Mouse (Mus musculus) 3134 (cell line): ENCODE results near the gene Lsp1.
A peak's percentile ranks its signal among the peaks of the same experiment; 100 is the strongest.

Source experiments
- DNase-seq: peaks from one replicate; pipeline ENCODE4 v3.0.0-alpha.2; 2011; ENCODE audit warnings: low spot score; ENCODE audit not compliant: insufficient read length; ENCODE audit errors: extremely low read depth

Gene Lsp1

DNA sequence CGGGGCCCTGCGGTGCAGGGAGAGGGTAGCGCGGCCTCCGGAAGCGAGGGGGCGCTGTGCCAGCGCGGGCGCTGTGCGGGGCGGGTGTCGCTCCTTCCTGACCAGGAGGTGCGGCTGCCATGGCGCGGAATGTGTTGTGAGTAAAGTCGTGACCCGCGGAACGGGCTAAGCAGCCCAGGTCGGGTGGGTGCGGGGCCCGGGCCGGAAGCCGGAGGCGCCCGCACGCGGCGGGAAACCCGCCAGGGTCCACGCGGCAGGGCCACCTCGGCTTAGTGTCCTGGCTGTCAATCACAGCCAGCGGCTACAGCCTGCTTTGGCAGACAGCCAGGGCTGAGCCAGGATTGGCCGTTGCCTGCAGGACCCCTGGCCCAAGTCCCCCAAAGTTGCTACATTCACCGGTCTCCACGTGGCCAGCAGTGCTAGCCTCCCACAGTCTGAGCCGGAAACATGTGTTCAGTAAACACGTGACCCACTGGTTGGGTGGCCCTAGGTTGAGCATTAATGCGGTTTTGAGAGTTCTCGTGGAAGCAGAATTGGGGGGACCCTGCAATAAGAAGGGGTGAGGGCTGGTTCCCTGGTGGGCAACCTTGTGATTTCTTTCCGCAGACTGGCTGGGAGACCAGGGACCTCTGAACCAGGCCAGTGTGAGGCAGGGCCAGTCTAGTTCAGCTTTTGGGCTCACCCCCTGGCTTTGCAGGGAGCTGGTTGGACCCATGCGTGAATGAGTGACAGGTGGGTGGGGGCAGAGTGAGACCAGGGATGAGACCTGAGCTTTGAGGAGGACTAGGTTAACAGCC is 72.6 kb downstream of the Lsp1 start:
- DNase-seq, result peak; percentile 88

DNA sequence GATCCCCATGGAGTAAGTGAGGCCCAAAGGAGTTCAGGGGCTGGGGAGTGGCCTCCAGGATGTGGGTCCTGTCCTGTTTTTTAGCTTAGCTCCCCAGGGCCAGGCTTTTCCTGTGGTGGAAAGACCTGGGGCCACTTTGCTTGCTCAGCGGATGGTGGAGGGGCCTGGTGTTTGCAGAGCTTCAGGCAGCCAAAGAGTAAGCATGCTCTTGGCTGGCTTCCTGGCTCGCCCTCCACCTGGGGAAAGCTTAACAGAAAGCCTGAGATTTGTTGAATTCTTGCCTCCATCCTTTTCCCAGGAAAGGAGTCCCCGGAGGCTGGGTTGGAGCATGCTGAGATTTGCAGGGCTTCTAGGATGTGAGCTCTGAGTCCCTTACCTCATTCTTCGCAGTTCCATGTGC is 74.5 kb downstream of the Lsp1 start:
- DNase-seq, result no peak

DNA sequence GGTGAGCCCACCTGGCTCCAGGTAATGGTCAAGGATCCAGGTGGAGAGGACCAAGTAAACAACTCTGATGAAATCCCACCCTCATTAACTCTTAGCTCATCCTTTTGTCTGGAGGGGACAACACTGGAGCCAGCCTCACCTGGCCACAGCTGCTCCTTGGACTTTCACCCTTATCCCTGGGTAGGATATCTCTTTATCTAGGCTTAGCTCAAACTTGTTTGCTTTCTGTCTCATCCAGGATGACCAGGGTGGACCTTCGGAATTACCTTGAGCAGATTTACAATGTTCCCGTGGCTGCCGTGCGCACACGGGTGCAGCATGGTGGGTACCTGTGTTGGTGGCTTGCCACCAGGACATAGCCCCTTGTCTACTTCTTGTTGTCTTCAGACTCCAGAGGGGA is 75.2 kb downstream of the Lsp1 start:
- DNase-seq, result no peak

DNA sequence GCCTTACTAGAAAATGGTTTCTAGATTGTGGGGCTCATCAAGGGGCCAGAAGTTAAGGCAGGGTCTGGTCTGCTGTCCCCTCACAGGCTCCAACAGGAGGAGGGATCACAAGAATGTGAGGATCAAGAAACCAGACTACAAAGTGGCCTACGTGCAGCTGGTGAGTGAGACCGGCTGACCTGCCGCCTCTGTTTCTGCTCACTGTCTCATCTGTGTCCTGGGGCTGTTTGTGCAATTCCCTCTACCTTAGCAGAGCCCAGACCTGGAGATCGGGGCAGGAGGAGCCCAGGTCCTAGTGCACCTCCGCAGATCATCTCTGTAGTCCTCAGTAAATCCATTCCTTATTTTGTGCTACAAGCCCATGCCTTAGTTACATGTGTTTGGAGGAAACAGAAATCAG is 76.6 kb downstream of the Lsp1 start:
- DNase-seq, result no peak

DNA sequence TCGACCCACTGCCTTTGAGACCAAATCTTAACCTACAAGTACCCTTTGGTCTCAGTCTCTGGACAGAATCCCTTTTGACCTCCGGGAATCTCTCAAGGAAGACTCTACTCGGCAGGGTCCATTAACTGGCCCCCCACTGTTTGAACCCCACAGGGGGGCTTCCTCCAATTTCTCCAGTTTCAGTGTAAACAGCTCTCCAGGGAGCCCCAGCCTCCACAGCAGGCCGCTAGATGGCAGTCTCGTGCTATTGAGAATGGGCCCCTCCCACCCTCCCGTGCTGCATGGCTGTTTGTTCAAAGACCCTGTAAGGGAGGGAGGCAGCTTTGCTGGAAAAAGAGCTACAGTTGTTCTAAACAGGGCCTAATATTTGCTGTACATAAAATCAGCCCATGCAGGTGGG is 77.3 kb downstream of the Lsp1 start:
- no peak for DNase-seq

DNA sequence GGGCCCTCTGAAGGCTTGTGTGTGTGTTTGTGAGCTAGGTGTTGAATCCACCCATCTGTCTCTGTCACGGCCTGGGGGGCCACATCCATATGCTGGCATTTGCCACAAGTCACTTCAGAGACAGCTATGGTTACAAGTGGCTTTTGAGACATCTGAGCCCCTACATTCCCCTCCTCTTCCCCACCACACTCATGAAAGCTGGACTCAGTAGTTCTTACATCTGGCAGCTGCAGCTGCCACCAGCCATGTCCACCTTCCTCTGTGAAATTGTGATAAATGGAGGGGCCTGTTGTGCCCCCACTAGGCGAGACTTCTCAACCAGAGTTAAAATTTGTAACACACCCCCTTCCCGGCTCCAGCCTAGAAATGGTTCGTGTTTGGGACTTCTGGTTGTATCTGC is 77.7 kb downstream of the Lsp1 start:
- no peak for DNase-seq

DNA sequence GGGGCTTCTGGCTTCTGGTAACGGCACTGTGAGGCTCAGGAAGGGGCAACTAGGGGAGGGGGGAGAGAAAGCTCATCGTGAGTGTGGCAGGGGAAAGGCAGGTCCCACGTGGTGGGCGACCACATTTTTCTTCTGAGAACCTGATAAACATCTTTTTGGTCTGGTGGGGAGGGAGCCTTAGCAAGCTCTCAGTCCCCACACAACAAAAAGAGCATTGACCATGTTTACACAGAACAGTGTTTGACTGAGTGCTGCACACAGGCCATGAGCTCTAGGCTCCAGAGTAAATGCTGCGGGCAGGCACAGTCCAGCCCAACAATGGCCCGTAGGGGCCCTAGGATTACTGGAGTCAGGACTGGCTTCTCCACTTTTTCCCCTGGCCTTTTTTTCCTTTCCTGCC is 78.2 kb downstream of the Lsp1 start:
- no peak for DNase-seq

DNA sequence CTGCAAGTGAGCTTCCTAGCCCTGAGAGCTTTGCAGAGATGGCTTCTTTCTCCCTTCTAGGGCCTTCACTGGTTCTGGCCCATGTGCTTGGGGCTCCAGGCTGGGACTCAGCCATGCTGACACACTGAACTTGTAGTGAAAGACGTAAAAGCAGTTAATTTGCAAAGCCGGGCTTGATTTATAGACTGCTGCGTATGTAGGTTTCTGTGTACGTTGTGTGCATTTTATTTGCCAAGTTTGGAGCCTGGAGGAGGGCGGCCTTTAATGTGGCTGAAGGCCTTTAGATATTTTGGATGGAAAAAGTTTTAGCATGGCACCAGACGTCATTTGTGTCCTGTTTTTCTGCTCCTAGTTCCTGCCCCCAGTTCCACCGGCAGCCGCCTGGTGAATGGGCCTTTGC is 79.2 kb downstream of the Lsp1 start:
- no peak for DNase-seq

DNA sequence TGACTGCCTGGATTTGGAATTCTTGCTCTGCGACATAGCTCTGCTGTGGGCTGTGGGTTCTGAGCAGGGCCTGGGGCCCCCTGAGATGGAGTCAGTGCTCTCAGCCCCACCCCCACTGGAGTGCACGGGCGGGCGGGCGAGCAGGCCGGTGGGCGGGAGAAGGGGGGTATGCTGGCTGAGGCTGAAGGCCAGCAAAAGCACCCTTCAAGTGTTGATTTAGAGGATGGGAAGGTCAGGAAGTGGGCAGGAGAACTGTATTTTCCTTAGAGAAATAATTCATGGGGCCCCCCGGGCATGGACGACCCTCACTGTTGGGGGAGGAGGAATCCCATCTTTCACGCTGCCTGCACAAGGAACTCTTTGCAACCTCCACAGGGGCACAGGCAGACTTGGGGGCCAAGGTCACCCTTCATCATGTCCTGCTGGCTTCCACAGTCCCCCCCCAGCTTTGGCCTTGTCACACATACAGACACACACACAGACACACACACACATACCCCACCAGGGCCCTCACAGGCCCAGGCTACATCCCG is 82.2 kb downstream of the Lsp1 start:
- DNase-seq, result no peak
